Mouse (Mus musculus) cortical plate, adult 2 months (tissue): ENCODE data around the gene Lrrn4cl.

Source experiments
- CTCF ChIP-seq: fragments of 200-500 bp; IDR thresholded peaks from 2 replicates; pipeline ENCODE4 v1.5.1; 2011; ENCODE audit warnings: mild to moderate bottlenecking, control low read depth, low read length; ENCODE audit not compliant: insufficient read depth; ENCODE audit errors: extremely low read depth
- POLR2A ChIP-seq: fragments of 200-500 bp; IDR thresholded peaks from 2 replicates; pipeline ENCODE4 v1.6.1; 2011; ENCODE audit warnings: mild to moderate bottlenecking, low read length, control low read depth; ENCODE audit not compliant: insufficient read depth; ENCODE audit errors: extremely low read depth

DNA sequence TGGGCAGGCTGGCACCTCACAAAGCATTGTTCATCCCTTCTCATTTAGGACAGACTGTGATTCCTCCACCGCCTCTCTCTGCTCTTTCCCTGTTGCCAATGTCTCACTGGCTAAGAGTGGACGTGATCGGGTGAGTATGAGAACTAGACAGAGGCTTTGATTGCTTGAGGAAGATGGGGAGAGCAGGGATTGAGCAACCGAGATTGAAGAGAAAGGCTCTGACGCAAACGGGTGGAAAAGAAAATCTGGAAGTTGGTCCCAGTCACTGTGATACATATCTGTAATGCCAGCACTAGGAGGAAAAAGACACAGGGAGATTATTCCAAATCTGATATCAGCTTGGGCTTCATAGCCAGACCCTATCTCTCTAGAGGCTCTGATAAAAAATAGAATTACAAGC lies 7.6 kb upstream of the Lrrn4cl start:
- TF ChIP-seq POLR2A (no peak), CTCF (no peak)
